Mouse (Mus musculus) layer of hippocampus, adult 9-10 months (tissue): ENCODE measurements around the gene Hspa5.
"Not testable (repeated sequence)": the region's sequence is repeated elsewhere in the genome, so short reads cannot be mapped to it uniquely, and the experiment has no call there.

Experiments
- DNase-seq: peaks from one replicate; pipeline ENCODE4 v3.0.0; 2022; ENCODE audit warnings: low spot score

Gene Hspa5

GRCm38 (mm10) chr2:34808057-34808456 is 36.3 kb downstream of the Hspa5 start:
- DNase-seq, result no peak

DNA sequence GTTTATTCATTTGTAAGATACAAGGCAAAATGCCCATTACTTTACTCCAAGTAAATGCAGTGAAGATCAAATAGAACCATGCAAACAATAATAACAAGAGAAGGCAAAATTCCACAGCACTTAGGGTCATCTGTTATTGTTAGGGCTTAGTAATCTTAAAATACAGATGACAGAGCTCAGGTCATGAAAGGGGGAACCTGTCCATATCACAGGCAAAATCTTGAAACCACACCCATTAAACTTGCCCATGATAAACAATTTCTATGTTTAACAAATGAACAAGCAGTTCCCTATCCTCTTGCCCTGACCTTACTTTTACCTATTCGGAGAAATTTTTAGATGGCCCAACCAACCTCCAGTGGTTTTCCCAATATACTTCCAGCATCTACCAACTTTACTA is 37.8 kb downstream of the Hspa5 start:
- DNase-seq, result no peak

- DNase-seq, result no peak
Measured at GRCm38 (mm10) chr2:34810775-34811174, 39.0 kb downstream of the Hspa5 start.

DNA sequence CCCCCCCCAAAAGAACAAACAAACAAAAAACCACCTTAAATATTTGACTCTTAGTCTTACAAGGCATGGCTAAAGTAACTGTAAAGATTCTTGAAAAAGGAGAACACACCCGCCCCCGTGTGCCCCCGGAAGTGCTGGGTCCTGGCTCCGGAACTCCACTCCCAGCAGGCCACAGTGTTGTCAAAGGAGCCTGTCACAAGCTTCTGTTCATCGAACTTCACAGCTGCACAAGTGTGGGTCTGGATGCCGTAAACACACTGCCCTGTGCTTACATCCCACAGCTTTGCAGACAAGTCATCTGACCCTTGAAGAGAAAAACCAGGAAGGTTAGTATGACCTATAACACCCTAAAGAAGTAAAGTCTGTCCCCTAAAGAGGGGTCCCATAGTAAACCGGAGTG is 40.9 kb downstream of the Hspa5 start:
- DNase-seq, result no peak

DNA sequence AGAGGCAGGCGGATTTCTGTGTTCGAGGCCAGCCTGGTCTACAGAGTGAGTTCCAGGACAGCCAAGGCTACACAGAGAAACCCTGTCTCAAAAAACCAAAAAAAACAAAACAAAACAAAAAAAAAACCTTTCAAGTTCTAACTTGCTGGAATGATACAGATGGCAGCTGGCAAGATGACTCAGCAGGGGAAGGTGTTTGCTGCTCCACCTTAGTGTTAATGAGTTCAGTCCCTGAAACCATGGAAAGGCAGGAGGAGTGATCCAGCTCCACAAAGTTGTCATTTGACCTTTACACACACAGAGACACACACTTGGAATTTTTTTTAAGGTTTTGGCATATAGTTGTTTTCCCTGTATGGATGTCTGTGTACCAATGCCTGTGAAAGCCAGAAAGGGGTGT is 44.1 kb downstream of the Hspa5 start:
- DNase-seq, result not testable (repeated sequence)

DNA sequence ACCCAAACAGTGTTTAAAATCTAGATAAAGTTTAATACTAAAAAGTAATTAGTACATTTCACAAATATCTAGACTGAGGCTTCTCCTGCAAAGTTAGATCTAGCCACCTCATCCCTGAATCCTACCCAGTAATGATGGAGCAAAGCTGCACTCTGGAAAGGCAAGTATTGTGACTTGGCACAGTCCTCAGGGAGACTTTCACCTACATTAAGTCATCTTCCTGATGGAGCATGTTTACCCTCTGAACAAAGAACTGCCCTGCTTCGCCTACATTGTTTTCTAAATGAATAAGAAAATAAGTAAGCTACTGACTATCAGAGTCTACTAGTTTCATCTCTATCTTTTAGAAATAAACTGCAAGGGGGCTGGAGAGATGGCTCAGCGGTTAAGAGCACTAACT is 46.7 kb downstream of the Hspa5 start:
- no peak for DNase-seq

DNA sequence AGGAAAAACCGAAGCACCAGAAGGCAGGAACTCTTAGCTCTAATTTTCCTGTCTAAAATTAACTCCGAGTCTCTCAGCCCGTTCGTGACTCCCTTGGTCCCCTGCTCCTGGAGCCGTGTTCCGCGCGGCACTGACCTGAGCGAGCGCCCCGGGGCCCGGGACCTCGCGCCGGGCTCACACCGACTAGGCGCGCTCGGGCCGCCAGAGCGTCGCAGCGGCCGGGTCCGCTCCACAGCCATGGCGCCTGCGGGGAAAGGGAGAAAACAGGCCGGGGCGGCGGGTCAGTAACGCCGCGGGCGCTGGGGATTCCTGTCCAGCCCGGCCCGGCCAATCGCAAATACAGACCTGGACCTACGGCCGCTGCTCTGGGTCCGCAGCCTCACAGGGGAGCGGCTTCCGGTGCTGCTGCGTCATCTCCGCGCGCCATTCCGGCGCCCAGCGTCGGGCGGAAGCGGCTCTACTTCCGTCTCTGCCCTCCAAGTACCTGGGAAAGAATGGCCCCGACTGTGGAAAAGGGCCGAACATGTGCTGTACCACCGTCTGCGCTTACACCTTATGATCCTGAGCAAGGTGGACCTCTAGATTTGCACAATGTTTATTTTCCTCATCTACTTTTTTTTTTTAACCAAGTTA is 54.2 kb downstream of the Hspa5 start, which contains the start of gene Fbxw2:
Gene Fbxw2, minus strand, starts transcription at position 485 of the 633 bp plus-strand sequence.
- DNase-seq, result peak; percentile 62

- DNase-seq, result no peak
Measured at GRCm38 (mm10) chr2:34826460-34827231, 54.9 kb downstream of the Hspa5 start.
